ENCODE assay signal across 28 mouse cellular contexts in the genomic region with DNA sequence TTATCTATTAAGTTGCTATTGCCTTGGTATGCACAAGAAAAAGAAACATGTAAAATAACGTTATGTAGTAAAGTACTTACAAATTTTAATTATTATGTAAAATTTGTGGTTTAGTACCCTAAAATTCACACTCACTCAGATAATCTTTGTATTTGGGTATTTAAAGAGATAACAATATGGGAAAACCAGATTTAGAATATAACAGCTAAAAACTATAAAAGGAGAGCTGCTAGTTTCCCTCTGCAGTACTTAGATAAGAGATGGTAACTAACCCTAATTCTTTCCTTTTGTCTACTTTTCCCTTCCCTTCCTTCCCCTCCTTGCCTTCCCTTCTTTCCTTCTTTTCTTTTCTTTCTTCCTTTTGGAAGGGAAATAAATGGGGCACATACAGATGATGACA. TPM values are rescaled to one million over a fixed set of nuclear protein-coding genes. Genes with fewer than 3 reads are reported as not detected.
"Had no signal": no experiment of that assay in that cellular context is flagged by ENCODE, and none has a peak within 500 bp of the region (broad histone marks: within the 10 kb centered on the region; RNA-seq: fewer than 3 reads in every experiment).

No protein-coding gene starts in this region.

- DNase-seq: left cerebral cortex, postnatal 4 days; liver; liver, embryonic 13.5 days; liver, postnatal 0 days; lung, adult 18-20 months; lung, adult 2 months; lung, embryonic 14.5 days; lung, postnatal 10 days; lung, postnatal 14 days; lung, postnatal 36 days; lung, postnatal 4 days; midbrain, embryonic 14.5 days had no signal

- H3K4me3 ChIP-seq: limb, embryonic 10.5 days; limb, embryonic 12.5 days; limb, embryonic 13.5 days; limb, embryonic 15.5 days; liver, embryonic 12.5 days; liver, embryonic 13.5 days; liver, embryonic 15.5 days; lung, embryonic 15.5 days; megakaryocyte, embryonic 14.5 days; midbrain, embryonic 10.5 days; midbrain, embryonic 12.5 days; midbrain, embryonic 13.5 days; midbrain, embryonic 15.5 days; myocyte; neural tube, embryonic 12.5 days had no signal

- H3K9me3 ChIP-seq: limb, embryonic 10.5 days; limb, embryonic 12.5 days; limb, embryonic 13.5 days; limb, embryonic 15.5 days; liver, embryonic 12.5 days; liver, embryonic 13.5 days; liver, embryonic 15.5 days; lung, embryonic 15.5 days; megakaryocyte, embryonic 14.5 days; midbrain, embryonic 10.5 days; midbrain, embryonic 12.5 days; midbrain, embryonic 13.5 days; midbrain, embryonic 15.5 days; neural tube, embryonic 12.5 days had no signal

- H3K4me1 ChIP-seq: limb, embryonic 10.5 days; limb, embryonic 12.5 days; limb, embryonic 13.5 days; limb, embryonic 15.5 days; liver, embryonic 12.5 days; liver, embryonic 13.5 days; liver, embryonic 15.5 days; lung, embryonic 15.5 days; midbrain, embryonic 10.5 days; midbrain, embryonic 12.5 days; midbrain, embryonic 13.5 days; midbrain, embryonic 15.5 days; neural tube, embryonic 12.5 days had no signal

- H3K9ac ChIP-seq: limb, embryonic 12.5 days; limb, embryonic 13.5 days; limb, embryonic 15.5 days; liver, embryonic 12.5 days; liver, embryonic 13.5 days; liver, embryonic 14.5 days; liver, embryonic 15.5 days; liver, postnatal 0 days; lung, embryonic 14.5 days; lung, embryonic 15.5 days; midbrain, embryonic 12.5 days; midbrain, embryonic 13.5 days; midbrain, embryonic 15.5 days; neural tube, embryonic 12.5 days had no signal

- H3K27ac ChIP-seq: limb, embryonic 10.5 days; limb, embryonic 12.5 days; limb, embryonic 13.5 days; limb, embryonic 15.5 days; liver, embryonic 12.5 days; liver, embryonic 13.5 days; liver, embryonic 14.5 days; liver, embryonic 15.5 days; lung, embryonic 15.5 days; macrophage; midbrain, embryonic 10.5 days; midbrain, embryonic 12.5 days; midbrain, embryonic 13.5 days; midbrain, embryonic 15.5 days; neural tube, embryonic 12.5 days had no signal

- H3K27me3 ChIP-seq: limb, embryonic 12.5 days; limb, embryonic 13.5 days; limb, embryonic 15.5 days; liver, embryonic 12.5 days; liver, embryonic 13.5 days; liver, embryonic 15.5 days; lung, embryonic 15.5 days; megakaryocyte, embryonic 14.5 days; midbrain, embryonic 12.5 days; midbrain, embryonic 13.5 days; midbrain, embryonic 15.5 days; neural tube, embryonic 12.5 days had no signal

- H3K36me3 ChIP-seq: limb, embryonic 12.5 days; limb, embryonic 13.5 days; limb, embryonic 15.5 days; liver, embryonic 13.5 days; lung, embryonic 15.5 days; midbrain, embryonic 12.5 days; midbrain, embryonic 13.5 days; midbrain, embryonic 15.5 days; neural tube, embryonic 12.5 days had no signal

RNA-seq across cellular contexts. Expression of gene Ccdc18, which starts 19.9 kb away (rescaled TPM):
- polyA plus RNA-seq: lung, adult 2 months had no signal
